Mouse (Mus musculus) kidney, adult 9 months (tissue): ENCODE measurements around the gene Upf3b.
A peak's percentile ranks its signal among the peaks of the same experiment; 100 is the strongest.
"Not testable (repeated sequence)": the region's sequence is repeated elsewhere in the genome, so short reads cannot be mapped to it uniquely, and the experiment has no call there.

Source experiments
- DNase-seq: peaks from one replicate; pipeline ENCODE4 v3.0.0; 2022

Gene Upf3b

DNA sequence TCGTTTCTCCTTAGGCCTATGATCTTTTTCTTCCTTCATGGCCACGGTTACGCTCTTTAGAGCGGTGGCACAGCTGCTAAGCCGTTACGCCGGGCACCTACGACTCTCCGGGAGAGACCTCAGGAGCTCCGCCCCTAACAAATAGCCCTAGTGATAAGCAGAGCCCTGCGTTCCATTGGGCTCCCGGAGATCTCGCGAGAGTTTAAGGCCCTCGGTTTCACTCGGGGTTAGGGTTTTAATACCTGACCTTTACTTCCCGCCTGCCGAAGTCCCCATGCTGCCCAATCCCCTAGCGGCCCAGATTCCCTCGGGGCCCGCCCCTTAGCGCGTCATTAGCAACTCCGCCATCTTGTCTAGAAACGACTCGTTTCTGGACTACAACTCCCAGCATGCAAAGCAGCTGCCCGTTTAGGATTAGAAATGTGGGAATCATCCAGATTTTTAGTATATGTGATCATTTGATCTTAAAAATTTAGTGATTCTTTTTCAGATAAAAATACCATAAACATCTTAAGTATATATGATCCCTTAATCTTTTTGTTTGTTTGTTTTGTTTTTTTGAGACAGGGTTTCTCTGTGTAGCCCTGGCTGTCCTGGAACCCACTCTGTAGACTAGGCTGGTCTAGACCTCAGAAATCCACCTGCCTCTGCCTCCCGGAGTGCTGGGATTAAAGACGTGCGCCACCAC lies at the start of gene Upf3b:
Gene Upf3b, minus strand, starts transcription at position 130 of the 688 bp plus-strand sequence.
- DNase-seq: peak; percentile 97

DNA sequence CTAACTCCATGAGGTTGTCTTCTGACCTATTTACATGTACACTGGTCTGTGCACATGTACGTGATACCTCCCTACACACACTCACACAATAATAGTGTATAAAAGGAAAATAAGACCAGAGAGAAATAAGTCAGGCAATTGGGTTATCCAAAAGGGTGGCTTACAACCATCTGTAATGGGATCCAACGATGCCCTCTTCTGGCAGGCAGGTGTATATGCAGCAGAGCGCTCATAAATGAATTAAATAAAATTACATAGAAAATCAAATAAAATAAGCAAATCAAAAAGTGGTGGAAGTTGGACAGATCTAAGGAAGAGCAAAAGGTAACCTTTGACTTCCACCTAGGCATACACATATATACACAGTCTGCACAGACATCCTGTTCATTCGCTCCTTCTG lies 47.7 kb upstream of the Upf3b start:
- no peak for DNase-seq

DNA sequence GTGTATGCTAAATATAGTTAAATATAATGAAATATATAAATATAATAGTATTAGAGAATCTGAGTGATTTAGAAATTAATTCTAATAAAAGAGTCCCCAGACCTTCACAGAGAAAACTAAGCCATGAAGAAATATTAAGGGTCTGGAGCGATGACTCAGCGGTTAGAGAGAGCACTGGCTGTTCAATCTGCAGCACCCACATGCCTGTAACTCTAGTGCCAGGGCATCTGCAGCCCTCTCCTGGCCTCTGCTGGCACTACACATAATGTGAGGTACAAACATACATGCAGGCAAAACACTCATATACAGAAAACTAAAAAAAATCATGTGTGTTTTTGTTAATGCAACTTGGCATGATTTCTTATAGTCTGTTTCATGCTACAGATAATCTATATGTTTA lies 34.8 kb upstream of the Upf3b start:
- peak; percentile 10 for DNase-seq

DNA sequence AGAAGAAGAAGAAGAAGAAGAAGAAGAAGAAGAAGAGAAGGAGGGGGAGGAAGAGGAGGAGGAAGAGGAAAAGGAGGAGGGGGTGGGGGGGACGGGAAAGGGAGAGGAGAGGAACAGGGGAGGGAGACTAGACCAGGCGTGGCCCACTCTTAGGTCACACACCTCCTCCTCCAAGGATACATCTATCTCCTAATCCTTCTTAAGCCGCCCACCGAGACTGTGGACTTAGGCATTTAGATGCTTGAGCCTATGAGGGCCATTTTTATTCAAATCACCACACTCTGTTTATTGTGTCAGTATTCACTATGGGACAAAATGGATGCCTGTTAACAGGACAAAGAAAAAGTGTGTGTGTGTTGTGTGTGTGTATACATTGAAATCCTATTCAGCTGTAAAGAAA lies 34.4 kb upstream of the Upf3b start:
- not testable (repeated sequence) for DNase-seq

DNA sequence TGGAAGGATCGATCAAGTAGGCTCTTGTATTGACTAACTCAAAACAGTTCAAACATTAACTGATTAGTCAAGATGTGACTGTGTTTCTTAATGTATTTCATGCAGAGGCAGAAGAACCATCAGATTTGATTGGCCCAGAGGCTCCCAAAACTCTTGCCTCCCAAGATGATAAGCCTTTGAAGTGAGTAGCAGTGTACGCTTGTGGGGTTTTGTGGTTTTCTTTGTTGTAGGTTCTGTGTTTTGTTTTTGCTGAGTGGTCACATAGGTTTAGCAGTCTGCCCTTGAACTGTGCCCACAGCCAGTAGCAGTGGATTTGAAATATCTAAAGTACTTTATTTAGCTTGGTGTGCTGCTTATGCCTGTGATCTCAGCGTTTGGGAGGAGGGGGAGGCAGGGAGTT lies 31.6 kb upstream of the Upf3b start:
- no peak for DNase-seq

DNA sequence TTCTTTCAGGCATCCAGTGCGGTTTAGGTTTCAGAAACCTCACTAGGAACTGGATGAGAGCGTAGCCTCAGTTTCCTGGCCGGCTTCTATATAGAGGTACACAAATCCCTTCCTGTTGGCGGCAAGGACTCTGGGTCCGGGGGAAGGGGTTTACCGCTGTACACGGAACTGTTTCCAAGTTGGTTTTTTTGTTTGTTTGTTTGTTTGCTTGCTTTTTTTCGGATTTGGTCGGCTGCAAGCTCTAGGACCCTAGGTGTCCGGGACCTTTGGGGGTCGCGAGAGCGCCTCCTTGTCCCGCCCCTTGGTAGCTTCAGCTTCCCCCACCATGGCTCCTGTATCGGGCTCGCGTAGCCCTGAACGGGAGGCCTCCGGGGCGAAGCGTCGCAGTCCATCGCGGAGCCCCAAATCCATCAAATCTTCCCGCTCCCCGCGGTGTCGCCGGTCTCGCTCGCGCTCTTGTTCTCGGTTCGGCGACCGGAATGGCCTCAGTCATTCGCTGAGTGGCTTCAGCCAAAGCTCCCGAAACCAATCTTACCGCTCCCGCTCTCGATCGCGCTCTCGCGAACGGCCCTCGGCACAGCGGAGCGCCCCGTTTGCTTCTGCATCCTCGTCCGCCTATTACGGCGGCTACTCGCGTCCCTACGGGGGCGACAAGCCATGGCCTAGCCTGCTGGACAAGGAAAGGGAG lies 16.7 kb upstream of the Upf3b start, which contains the start of gene Nkap:
Gene Nkap, plus strand, starts transcription at position 125 of the 688 bp plus-strand sequence.
- peak; percentile 77 for DNase-seq

DNA sequence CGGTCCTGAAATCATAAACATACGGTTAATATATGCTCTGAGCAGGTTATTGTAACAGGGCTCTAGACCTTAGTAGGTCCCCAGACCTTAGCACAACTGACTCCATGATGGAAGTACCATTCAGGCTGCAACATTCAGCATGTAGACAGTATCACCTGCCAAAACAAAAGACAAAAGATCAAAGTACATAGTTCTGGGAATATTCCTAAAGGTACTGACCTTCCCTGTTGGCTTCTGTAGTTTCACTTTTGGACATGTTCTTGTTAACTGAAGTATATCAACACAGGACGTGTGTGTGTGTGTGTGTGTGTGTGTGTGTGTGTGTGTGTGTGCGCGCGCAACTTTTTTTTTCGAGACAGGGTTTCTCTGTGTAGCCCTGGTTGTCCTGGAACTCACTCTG lies 15.4 kb upstream of the Upf3b start:
- DNase-seq: no peak

DNA sequence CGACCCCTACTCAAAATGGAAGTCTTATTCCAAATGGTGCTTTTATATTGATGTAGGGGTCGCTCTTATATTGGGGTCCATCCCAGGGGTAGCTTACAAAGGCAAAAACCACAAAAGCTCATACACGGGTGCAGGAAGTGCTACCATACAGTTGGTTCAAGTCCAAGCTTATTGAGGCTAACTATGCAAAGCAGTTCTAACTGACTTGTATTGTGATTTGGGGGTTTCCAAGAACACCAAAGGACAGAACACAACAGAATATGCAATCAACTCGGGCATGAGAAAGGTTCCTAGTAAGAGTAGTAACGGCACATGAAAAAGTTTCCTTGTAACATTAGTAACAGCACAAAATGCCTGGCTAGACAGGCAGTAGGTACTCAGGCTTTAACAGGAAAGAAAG lies 10.1 kb upstream of the Upf3b start:
- no peak for DNase-seq

DNA sequence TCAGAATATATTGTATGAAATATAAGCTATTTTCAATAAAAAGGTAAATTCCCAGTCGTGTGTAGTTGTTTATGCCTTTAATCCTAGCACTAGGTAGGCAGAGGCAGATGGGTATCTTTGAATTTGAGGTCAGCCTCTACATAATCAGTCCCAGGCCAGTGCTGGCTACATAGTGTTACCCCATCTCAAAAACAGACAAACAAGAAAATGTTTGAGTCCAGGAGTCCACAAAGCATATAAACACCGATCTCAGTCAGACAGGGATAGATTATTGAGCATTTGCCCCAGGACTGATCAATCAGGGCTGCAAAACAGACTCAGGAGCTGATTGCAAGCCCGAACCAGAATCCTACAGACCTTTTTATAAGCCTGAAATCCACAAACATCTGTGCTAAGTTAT lies 9.5 kb upstream of the Upf3b start:
- no peak for DNase-seq

DNA sequence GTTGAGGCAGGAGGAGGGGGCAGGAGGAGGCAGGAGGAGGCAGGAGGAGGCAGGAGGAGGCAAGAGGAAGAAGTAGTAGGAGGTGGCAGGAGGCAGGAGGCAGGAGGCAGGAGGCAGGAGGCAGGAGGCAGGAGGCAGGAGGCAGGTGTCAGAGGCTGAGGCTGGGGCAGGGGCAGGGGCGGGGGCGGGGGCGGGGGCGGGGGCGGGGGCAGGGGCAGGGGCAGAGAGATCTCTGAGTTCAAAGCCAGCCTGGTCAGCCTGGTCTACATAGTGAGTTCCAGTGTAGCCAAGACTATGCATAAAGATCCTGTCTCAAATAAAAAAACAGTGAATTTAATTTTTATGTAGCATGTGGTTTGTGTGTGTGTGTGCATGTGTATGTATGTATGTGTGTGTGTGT lies 7.0 kb upstream of the Upf3b start:
- DNase-seq: no peak

DNA sequence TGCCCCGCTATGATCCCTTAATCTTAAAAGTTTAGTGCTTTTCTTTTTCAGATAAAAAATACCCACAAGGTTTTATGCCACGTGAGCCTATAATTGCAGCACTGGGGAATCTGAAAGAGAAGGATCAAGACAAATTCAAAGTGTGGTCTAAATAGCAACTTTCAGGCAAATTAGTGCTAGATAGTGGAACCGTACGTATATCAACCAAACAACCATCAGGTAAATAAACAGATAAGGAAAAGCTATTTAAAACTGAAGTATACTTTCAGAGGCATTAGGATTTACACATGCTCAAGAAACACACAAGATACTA lies 715 bp upstream of the Upf3b start:
- DNase-seq: no peak

DNA sequence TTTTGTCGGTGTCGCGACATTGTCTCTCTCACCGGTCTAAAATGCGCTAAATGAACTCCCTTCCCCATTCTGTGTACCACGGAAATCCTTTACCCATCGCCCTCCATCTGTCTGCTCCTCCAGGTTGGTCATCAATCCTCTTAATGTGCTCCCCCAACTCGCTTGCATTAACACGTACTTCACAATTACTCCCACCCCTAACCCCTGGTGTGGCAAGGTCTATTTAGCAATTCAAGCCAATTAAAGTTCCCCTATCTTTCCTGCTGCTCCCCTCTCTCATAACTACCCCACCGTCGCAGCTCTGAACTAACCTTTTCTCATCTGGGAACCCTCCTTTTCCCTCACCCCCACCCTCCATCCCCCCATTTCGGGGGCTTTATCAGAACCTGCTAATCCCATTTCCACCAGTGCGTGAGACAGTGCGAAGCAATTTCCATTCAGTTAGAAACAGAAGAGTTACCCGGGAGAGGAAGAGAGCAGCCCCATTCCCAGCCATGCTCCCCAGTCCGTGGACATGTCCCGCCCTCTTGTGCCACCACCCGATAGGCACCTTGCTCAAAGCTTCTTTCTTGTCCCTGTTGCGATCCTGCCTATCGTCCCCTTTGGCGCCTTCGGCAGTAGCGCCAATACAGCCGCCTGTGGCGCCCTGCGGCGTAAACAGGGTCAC lies 463 bp downstream of the Upf3b start:
- DNase-seq: no peak

DNA sequence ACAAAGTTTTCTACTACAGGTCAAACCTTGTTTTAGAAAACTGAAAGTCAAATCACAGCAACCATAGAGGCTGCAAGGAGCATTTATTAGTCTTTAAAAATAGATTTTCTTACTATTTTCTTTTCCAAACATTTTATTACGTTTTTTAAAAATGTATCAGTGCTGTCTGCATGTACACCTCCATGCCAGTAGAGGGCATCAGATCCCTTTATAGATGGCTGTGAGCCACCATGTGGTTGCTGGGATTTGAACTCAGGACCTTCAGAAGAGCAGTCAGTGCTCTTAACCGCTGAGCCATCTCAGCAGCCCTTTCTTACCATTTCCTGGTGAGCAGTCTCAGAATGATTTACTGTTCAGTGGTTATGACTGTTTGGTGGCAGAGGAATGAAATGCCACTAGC lies 6.3 kb downstream of the Upf3b start:
- no peak for DNase-seq

DNA sequence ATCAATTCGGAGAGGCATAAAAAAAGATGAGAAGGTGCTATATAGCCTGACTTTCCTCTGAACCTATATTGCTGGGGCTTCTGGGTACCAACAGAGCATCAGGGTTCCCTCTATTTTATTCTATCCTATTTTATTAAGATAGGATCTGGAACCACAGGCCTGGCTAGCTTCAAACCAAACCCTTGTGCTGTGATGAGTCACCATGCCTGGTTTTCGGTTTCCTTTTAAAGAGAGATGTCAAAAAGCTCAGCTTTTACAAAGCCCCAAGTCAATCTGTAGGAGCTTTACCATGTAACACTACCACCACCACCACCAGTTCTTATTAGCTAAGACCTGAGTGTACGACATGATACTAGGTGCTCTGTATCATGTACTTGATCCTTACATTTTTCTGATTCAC lies 11.4 kb downstream of the Upf3b start:
- DNase-seq: no peak

DNA sequence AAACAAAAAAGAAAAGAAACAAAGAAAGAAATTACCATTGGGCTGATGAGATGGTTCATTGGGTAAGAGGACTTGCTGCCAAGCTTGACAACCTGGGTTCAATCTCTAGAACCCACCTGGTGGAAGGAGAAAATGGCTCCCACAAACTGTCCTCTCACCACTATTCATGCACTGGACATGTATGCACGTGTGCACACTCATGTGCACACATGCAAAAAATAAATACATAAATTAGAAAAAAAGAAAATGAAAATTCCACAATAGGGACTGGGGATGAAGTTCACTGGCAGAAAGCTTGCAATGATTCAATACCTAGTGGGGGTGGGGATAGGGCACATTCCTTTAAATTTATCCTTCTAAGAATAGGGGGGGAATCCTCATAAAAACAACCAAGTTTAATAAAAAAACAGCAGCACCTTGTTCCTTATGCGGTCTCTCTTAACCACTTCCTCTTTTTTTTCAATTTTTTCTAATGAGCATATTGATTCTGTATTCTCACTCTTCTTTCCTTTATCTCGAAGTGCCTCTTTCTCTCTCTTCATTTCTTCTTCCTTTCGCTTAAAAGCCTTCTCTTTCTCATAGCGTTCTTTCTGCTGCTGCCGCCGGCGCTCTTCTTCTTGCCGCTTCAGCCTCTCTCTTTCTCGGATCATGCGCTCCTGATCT lies 14.9 kb downstream of the Upf3b start:
- no peak for DNase-seq

DNA sequence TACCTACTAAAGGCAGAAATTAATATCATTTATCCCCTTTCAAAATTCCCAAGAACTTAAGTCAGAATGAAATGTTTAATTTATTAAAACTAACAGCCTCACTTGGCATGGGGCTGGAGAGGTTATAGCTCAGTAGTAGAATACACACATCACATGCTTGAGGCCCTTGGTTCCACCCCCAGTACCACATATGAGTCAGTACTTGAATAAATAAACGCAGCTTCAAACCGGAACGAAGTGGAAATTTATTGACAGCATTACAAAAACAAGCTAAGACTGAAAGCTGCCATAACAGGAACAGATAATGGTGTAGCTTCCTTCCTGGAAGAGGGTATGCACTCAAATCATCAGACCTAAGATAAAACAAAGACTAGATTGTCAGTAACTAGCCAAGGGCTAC lies 18.7 kb downstream of the Upf3b start:
- no peak for DNase-seq

DNA sequence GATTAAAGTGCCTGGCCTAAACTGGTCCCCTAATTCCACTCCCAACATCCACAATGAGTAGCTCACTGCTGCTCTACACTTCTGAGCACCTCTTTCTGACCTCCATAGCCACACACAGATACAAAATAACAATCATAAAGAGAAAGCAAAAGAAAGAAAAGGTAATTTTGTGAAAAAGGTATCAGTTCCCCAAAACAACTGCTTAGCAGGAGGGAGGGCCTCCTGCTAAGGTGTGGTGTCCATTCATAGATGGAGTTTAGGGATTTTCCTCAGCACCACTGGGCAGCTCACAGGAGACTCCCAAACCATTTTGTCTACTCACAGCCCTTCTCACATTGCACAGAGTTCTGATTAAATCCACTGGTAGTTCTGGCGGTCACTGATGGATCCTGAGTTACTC lies 21.3 kb downstream of the Upf3b start:
- no peak for DNase-seq

DNA sequence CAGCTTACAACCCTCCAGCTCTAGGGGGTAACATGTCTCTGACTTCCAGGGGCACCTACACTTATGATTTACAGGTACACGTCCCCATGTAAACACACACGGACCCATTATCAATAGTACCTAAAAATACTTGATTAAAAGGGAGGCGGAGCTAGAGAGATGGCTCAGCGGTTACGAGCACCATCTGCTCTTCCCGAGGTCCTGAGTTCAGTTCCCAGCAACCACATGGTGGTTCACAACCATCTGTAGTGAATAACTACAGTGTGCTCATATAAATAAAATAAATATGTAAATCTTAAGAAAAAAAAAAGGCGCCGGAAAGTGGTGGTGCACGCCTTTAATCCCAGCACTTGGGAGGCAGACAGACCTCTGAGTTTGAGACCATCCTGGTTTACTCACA lies 24.5 kb downstream of the Upf3b start:
- no peak for DNase-seq

DNA sequence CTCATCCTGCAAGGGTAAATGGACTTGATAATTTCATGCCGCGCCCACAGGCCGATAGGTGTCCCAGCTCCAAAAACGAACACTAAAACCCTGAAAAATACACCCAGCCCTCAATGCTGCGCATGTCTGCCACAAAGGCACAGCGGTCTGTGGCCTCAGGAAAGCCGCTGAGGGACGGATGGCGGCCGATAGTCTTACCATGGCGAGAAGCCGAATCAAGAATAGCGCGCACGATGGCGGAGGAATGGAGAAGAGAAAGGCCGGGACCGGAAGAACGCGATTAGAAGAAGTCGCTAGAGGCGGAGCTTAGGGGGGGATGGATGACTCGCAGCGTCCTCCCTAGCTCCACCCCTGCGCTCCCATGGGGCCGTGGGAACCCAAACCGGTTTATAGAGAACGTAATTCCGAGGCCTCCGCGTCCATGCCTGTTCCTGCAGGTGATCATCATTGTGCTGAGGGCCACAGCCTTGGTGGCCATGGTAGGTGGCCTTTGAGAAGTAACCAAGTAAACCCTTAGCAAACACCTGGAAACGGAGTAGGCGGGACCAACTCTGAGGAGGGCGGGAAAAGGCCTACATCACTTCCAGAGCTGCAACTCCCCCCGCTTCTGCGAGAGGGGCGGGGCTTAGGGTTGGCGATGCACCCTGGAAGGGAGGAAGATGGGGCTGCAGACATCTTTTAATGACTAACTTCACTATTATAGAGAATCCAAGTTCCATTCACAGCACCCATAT lies 25.0 kb downstream of the Upf3b start, which contains the start of gene Rpl39:
Gene Rpl39, minus strand, starts transcription at position 476 of the 734 bp plus-strand sequence.
- peak; percentile 94 for DNase-seq

DNA sequence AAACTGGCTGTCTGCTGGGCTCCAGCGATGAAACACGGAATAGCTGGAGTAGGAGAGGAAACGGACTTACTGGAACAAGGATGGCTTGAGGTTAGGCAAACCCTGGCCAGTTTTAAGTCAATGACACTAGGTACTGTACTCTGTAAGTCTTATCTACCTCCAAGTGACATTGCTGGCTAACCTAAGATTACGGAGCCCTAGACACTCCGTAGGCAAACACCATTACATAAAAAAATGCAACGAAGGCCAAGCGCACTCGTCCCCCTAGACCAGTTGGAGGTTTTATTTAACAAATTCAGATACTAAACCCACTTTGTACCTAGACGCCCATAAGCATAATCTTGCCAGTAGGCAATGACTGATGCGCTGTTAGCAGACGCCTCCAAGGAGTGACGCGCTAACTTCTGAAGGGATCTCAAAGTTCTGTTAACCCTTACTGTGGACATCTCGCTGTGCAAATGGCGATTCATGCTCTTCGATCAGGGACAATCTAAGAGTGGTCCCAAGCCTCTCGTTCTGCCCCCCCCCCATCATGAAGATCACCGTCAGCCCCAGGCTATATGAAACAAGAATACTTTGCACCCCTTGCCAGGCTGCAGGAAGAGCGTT lies 25.7 kb downstream of the Upf3b start:
- peak; percentile 15 for DNase-seq

DNA sequence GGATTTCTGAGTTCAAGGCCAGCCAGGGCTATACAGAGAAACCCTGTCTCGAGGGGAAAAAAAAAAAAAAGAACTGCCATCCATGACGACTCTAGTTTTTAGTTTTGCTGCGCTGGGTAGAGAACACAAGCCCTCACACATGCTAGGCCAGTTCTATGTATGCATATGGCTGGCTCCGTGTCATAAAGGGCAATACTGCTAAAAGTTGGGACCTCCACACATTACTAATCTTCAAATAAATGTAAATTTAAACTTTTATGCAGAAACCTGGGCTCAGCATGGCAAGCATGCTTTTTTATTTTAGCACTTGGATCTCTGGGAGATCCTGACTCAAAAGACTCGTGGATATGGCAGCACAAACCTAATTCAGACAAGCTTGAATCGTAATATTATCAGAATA lies 28.9 kb downstream of the Upf3b start:
- DNase-seq: no peak

DNA sequence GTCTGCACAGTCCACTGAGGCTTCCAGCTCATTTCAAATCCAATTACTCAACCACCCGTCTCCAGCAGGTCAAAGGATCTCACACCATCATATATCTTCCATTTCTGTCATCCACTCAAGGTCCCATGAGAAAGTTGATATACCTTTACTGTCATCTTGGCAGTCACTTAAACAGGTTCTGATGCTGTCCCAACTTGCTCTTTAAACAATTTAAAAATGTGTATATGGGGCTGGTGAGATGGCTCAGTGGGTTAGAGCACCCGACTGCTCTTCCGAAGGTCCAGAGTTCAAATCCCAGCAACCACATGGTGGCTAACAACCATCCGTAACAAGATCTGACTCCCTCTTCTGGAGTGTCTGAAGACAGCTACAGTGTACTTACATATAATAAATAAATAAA lies 29.8 kb downstream of the Upf3b start:
- DNase-seq: not testable (repeated sequence)

DNA sequence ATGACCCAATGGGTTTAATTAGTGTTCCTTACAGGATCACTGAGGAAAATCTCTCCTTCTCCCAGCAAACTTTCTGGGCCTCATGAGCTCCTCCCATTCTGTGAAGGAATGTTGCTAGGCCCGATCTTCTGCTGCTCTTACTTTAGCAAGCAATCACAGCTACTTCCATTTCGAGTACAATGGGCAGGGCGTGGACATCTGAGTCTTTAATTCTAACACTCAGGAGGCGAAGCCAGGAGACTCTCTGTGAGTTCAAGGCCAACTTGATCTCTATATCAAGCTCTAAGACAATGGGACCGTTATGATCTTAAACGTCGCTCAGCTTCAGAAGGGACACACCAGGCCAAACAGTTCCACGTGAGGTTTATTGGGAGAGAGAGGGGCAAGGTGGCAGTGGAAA lies 33.5 kb downstream of the Upf3b start:
- DNase-seq: no peak
